In the genomic region with DNA sequence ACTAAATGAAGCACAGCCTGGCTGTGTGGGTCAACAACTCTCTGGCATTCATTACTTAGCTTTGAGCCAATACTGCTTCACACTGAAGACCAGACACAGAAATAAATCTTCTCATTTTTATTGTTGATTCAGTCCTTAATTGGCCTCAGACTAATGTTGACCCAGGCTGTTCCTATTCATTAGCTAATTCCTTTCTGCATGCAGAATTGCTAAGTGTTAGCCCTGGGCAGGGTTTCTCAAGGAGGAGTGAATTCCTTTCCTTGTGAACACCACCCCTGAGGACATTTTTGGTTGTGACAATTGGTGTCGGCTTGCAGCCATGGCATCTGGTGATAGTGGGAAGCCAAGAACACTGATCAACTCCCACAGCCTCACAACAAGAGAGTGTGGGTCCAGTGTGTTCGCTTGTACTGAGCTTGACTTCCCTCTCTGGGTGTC, we compare ENCODE assay signal across 11 mouse cellular contexts.
A peak's percentile ranks its signal among the peaks of the same experiment; 100 is the strongest.
DNase-seq lines count a peak whose midpoint lies in the region; ATAC-seq and TF ChIP-seq lines count a peak whose summit lies in the region.
"Had no signal": no experiment of that assay in that cellular context is flagged by ENCODE, and none has a peak within 500 bp of the region (broad histone marks: within the 10 kb centered on the region; RNA-seq: fewer than 3 reads in every experiment).

No protein-coding gene starts in this region.

- intact Hi-C loops in left cerebral cortex, adult 2 months (cut with DNase I) = no loop called here

- no peak for ATAC-seq in embryonic facial prominence, embryonic 14.5 days (ENCODE audit: low read depth)

- DNase-seq in embryonic facial prominence, embryonic 14.5 days (ENCODE audit: low spot score) = peak; percentile 5
- no peak for DNase-seq in embryonic facial prominence, embryonic 10.5 days (ENCODE audit: low spot score)
- peak; percentile 28 for DNase-seq in right cerebral cortex, postnatal 14 days
- DNase-seq in right cerebral cortex, adult 18-20 months = no peak
- peak; percentile 10 for DNase-seq in hindlimb bud, embryonic 11.5 days (ENCODE audit: extremely low spot score, low read depth, low spot score)
- peak; percentile 48 for DNase-seq in retina, postnatal 1 day
- no peak for DNase-seq in left cerebral cortex, adult 2 months (ENCODE audit: extremely low spot score in 1 of 2, low spot score in 2 of 2)
- no peak for DNase-seq in adrenal gland, postnatal 4 days (ENCODE audit: low spot score in 2 of 2)
- DNase-seq: lung, embryonic 14.5 days had no signal

- H3K27ac ChIP-seq in embryonic facial prominence, embryonic 14.5 days (replicated peaks; ENCODE audit: low read depth, low read length) = no peak overlapping the region
- H3K27ac ChIP-seq in embryonic facial prominence, embryonic 10.5 days (replicated peaks) = no peak overlapping the region
- no peak overlapping the region for H3K27ac ChIP-seq in left cerebral cortex, adult 2 months
- H3K27ac ChIP-seq: heart, embryonic 13.5 days; stomach, embryonic 15.5 days had no signal

- H3K9ac ChIP-seq in embryonic facial prominence, embryonic 14.5 days (ENCODE audit: low read depth, low read length) = no peak overlapping the region
- H3K9ac ChIP-seq: heart, embryonic 13.5 days; lung, embryonic 14.5 days; stomach, embryonic 15.5 days had no signal

- no peak for TF ChIP-seq CTCF in left cerebral cortex, adult 2 months (IDR thresholded peaks at IDR 0.05)

- no peaks in the 10 kb centered on the region for H3K4me1 ChIP-seq in embryonic facial prominence, embryonic 14.5 days (ENCODE audit: control insufficient read depth, insufficient read depth, low read length)
- no peaks in the 10 kb centered on the region for H3K4me1 ChIP-seq in embryonic facial prominence, embryonic 10.5 days
- H3K4me1 ChIP-seq: stomach, embryonic 15.5 days had no signal

- H3K36me3 ChIP-seq in embryonic facial prominence, embryonic 14.5 days (ENCODE audit: control insufficient read depth, insufficient read depth, low read length) = no peaks in the 10 kb centered on the region
- H3K36me3 ChIP-seq in embryonic facial prominence, embryonic 10.5 days (replicated peaks) = no peaks in the 10 kb centered on the region
- H3K36me3 ChIP-seq: heart, embryonic 13.5 days; stomach, embryonic 15.5 days had no signal

- WGBS in embryonic facial prominence, embryonic 14.5 days = 53% methylated on average over 2 of the region's 2 CpGs
- 55% methylated on average over 2 of the region's 2 CpGs for WGBS in embryonic facial prominence, embryonic 10.5 days

- H3K27me3 ChIP-seq in embryonic facial prominence, embryonic 14.5 days (replicated peaks; ENCODE audit: control insufficient read depth, insufficient read depth, low read length) = no peaks in the 10 kb centered on the region
- H3K27me3 ChIP-seq in embryonic facial prominence, embryonic 10.5 days (replicated peaks; ENCODE audit: low read depth, poor library complexity, severe bottlenecking) = no peaks in the 10 kb centered on the region
- H3K27me3 ChIP-seq: heart, embryonic 13.5 days; stomach, embryonic 15.5 days had no signal

- H3K4me3 ChIP-seq in embryonic facial prominence, embryonic 14.5 days (ENCODE audit: low read depth, low read length) = no peak overlapping the region
- H3K4me3 ChIP-seq in embryonic facial prominence, embryonic 10.5 days = no peak overlapping the region
- H3K4me3 ChIP-seq in left cerebral cortex, adult 2 months = no peak overlapping the region
- H3K4me3 ChIP-seq: heart, embryonic 13.5 days; stomach, embryonic 15.5 days had no signal

- no peak overlapping the region for H3K4me2 ChIP-seq in embryonic facial prominence, embryonic 14.5 days (ENCODE audit: low read depth, low read length)
- H3K4me2 ChIP-seq: heart, embryonic 13.5 days; lung, embryonic 14.5 days; stomach, embryonic 15.5 days had no signal

- H3K9me3 ChIP-seq in embryonic facial prominence, embryonic 14.5 days (ENCODE audit: control insufficient read depth, low read length) = no peaks in the 10 kb centered on the region
- no peaks in the 10 kb centered on the region for H3K9me3 ChIP-seq in embryonic facial prominence, embryonic 10.5 days
- H3K9me3 ChIP-seq: heart, embryonic 13.5 days; stomach, embryonic 15.5 days had no signal

Comparison
In these comparisons a context has a peak if more than half of its experiments do, and no peak if none do; other contexts are left out.
1. DNase-seq: peak in embryonic facial prominence, embryonic 14.5 days (single experiment), right cerebral cortex, postnatal 14 days (single experiment), hindlimb bud, embryonic 11.5 days (single experiment) and retina, postnatal 1 day (single experiment); none in embryonic facial prominence, embryonic 10.5 days (single experiment), right cerebral cortex, adult 18-20 months (single experiment), left cerebral cortex, adult 2 months (0 of 2) and adrenal gland, postnatal 4 days (0 of 2).